Mouse (Mus musculus): Measurements from ENCODE around the gene 4632433K11Rik.

DNA sequence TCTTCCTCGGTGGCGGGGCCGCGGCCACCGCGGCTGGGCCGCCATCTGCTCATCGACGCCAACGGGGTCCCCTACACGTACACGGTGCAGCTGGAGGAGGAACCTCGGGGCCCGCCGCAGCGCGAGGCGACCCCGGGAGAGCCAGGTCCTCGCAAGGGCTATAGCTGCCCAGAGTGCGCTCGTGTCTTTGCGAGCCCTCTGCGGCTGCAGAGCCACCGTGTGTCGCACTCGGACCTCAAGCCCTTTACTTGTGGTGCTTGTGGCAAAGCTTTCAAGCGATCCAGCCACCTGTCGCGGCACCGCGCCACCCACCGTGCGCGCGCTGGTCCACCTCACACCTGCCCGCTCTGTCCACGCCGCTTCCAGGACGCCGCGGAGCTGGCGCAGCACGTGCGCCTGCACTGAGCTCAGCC is 19.0 kb downstream of the 4632433K11Rik start:
- TF ChIP-seq CTCF (IDR thresholded peaks at IDR 0.05; ENCODE audit: control insufficient read depth, insufficient read depth, insufficient read length): no peak
- TF ChIP-seq MYOG (IDR thresholded peaks at IDR 0.05; ENCODE audit: control insufficient read depth, extremely low read depth, insufficient read length): no peak
- no peak for TF ChIP-seq USF1 (IDR thresholded peaks at IDR 0.05; ENCODE audit: low read depth)
- TF ChIP-seq MAX (IDR thresholded peaks at IDR 0.05): no peak
- no peak for TF ChIP-seq MYOD1 (IDR thresholded peaks at IDR 0.05; ENCODE audit: control insufficient read depth, insufficient read length, low read depth)
